Mouse (Mus musculus): Measurements from ENCODE around the gene Olfr153. TPM values are rescaled to one million over a fixed set of nuclear protein-coding genes. Genes with fewer than 3 reads are reported as not detected.

The Olfr153 gene
- polyA plus RNA-seq, 1 experiment from 2014 or later, result not detected

Other genes with a start within 250 kb of the Olfr153 start
- gene Olfr1118, start 224.2 kb upstream of the Olfr153 start, polyA plus RNA-seq (2015; fragmentation: Nextera tagmentation; extraction: Ambion mirVana), result not detected in 2 replicates
- not detected in 2 replicates for gene Olfr1120, start 177.0 kb upstream of the Olfr153 start, polyA plus RNA-seq (2015; fragmentation: Nextera tagmentation; extraction: Ambion mirVana)
- gene Olfr1121, start 161.9 kb upstream of the Olfr153 start, polyA plus RNA-seq (2015; fragmentation: Nextera tagmentation; extraction: Ambion mirVana), result not detected in 2 replicates
- gene Olfr1122, start 145.9 kb upstream of the Olfr153 start, polyA plus RNA-seq (2015; fragmentation: Nextera tagmentation; extraction: Ambion mirVana), result not detected in 2 replicates
- gene Olfr1123, start 115.2 kb upstream of the Olfr153 start, polyA plus RNA-seq (2015; fragmentation: Nextera tagmentation; extraction: Ambion mirVana), result not detected in 2 replicates
- 0.07 and 0.10 TPM in 2 replicates for gene Olfr1124, start 101.5 kb upstream of the Olfr153 start, polyA plus RNA-seq (2015; fragmentation: Nextera tagmentation; extraction: Ambion mirVana)
- gene Olfr1126, start 77.8 kb upstream of the Olfr153 start, polyA plus RNA-seq (2015; fragmentation: Nextera tagmentation; extraction: Ambion mirVana), result not detected in 2 replicates
- gene Pramel7, start 34.7 kb upstream of the Olfr153 start, polyA plus RNA-seq (2015; fragmentation: Nextera tagmentation; extraction: Ambion mirVana), result not detected in 2 replicates
- not detected in 2 replicates for gene Pramel6, start 25.2 kb upstream of the Olfr153 start, polyA plus RNA-seq (2015; fragmentation: Nextera tagmentation; extraction: Ambion mirVana)
- not detected in 2 replicates for gene Olfr1128, start 13.7 kb downstream of the Olfr153 start, polyA plus RNA-seq (2015; fragmentation: Nextera tagmentation; extraction: Ambion mirVana)
- not detected in 2 replicates for gene Olfr1129, start 42.1 kb downstream of the Olfr153 start, polyA plus RNA-seq (2015; fragmentation: Nextera tagmentation; extraction: Ambion mirVana)
- gene Olfr1130, start 74.4 kb downstream of the Olfr153 start, polyA plus RNA-seq (2015; fragmentation: Nextera tagmentation; extraction: Ambion mirVana), result not detected in 2 replicates
- gene Olfr1131, start 95.3 kb downstream of the Olfr153 start, polyA plus RNA-seq (2015; fragmentation: Nextera tagmentation; extraction: Ambion mirVana), result not detected in 2 replicates
- gene Olfr1132, start 105.7 kb downstream of the Olfr153 start, polyA plus RNA-seq (2015; fragmentation: Nextera tagmentation; extraction: Ambion mirVana), result not detected in 2 replicates
- not detected in 2 replicates for gene Olfr1133, start 115.6 kb downstream of the Olfr153 start, polyA plus RNA-seq (2015; fragmentation: Nextera tagmentation; extraction: Ambion mirVana)
- gene Olfr1134, start 126.7 kb downstream of the Olfr153 start, polyA plus RNA-seq (2015; fragmentation: Nextera tagmentation; extraction: Ambion mirVana), result not detected in 2 replicates
- not detected in 2 replicates for gene Olfr1135, start 141.9 kb downstream of the Olfr153 start, polyA plus RNA-seq (2015; fragmentation: Nextera tagmentation; extraction: Ambion mirVana)
- gene Olfr1136, start 162.2 kb downstream of the Olfr153 start, polyA plus RNA-seq (2015; fragmentation: Nextera tagmentation; extraction: Ambion mirVana), result not detected in 2 replicates
- gene Olfr1137, start 181.4 kb downstream of the Olfr153 start, polyA plus RNA-seq (2015; fragmentation: Nextera tagmentation; extraction: Ambion mirVana), result not detected in 2 replicates
- not detected in 2 replicates for gene Olfr1138, start 208.2 kb downstream of the Olfr153 start, polyA plus RNA-seq (2015; fragmentation: Nextera tagmentation; extraction: Ambion mirVana)
- not detected in 2 replicates for gene Olfr1140, start 212.0 kb downstream of the Olfr153 start, polyA plus RNA-seq (2015; fragmentation: Nextera tagmentation; extraction: Ambion mirVana)
- not detected in 2 replicates for gene Olfr1141, start 222.2 kb downstream of the Olfr153 start, polyA plus RNA-seq (2015; fragmentation: Nextera tagmentation; extraction: Ambion mirVana)
- gene Olfr152, start 247.7 kb downstream of the Olfr153 start, polyA plus RNA-seq (2015; fragmentation: Nextera tagmentation; extraction: Ambion mirVana), result not detected in 2 replicates